Mouse (Mus musculus): ENCODE data around the gene Cilp2. TPM values are rescaled to one million over a fixed set of nuclear protein-coding genes. Genes with fewer than 3 reads are reported as not detected.

Cilp2 gene
- total RNA-seq, 1 experiment from 2014 or later = not detected

- ATAC-seq (replicated peaks; ENCODE audit: insufficient number of reproducible peaks, low FRiP score, low TSS enrichment, poor library complexity, severe bottlenecking) = peak; percentile 15
Measured at GRCm38 (mm10) chr8:69902163-69903062, 14.9 kb upstream of the Cilp2 start, which contains the start of the genes Tssk6, Ndufa13 and Yjefn3. Tssk6 (plus strand) TSS chr8:69902184. Ndufa13 (minus strand) TSS chr8:69902558. Yjefn3 (minus strand) TSS chr8:69902712.

- peak; percentile 79 for ATAC-seq (replicated peaks; ENCODE audit: insufficient number of reproducible peaks, low FRiP score, low TSS enrichment, poor library complexity, severe bottlenecking)
Measured at GRCm38 (mm10) chr8:69901484-69902162, 14.1 kb upstream of the Cilp2 start.

- no peak for ATAC-seq (replicated peaks; ENCODE audit: insufficient number of reproducible peaks, low FRiP score, low TSS enrichment, poor library complexity, severe bottlenecking)
Measured at GRCm38 (mm10) chr8:69900895-69901451, 13.5 kb upstream of the Cilp2 start.

GRCm38 (mm10) chr8:69899876-69900275 is 12.4 kb upstream of the Cilp2 start:
- ATAC-seq (replicated peaks; ENCODE audit: insufficient number of reproducible peaks, low FRiP score, low TSS enrichment, poor library complexity, severe bottlenecking) = no peak

GRCm38 (mm10) chr8:69897857-69898256 is 10.4 kb upstream of the Cilp2 start:
- ATAC-seq (replicated peaks; ENCODE audit: insufficient number of reproducible peaks, low FRiP score, low TSS enrichment, poor library complexity, severe bottlenecking) = no peak

DNA sequence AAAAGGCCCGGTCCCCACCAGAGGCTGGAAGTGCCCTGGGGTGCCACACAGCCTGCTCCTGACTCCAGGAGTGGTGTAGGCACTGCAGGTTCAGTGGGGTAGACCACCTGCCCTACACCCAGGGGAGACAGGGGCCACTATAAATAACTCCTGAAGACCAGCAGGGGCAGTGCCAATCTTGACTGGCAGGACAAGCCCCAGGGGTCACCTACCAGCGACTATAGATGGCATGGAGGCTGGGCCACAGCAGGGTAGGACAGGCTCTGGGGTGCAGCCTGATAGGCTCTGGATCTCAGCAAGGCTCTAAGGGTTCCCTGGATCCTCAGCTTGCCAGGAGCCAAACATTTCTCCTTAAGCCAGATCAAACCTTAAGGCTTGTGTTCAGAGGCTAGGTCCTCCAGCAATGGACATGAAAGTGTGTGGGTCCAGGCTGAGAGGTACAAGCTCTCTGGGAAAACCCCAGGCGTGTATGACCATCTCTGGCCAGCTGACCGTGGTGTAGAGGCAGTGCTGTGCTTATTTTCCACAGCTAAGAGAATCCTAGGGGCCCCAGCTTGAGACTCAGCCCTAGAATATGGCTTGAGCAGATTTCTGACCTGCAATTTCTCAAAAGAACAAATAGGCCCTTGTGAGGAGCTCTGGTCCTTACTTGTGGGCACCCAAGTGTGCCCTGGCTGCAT is 8.4 kb upstream of the Cilp2 start:
- ATAC-seq (replicated peaks; ENCODE audit: insufficient number of reproducible peaks, low FRiP score, low TSS enrichment, poor library complexity, severe bottlenecking) = no peak

- no peak for ATAC-seq (replicated peaks; ENCODE audit: insufficient number of reproducible peaks, low FRiP score, low TSS enrichment, poor library complexity, severe bottlenecking)
Measured at GRCm38 (mm10) chr8:69894836-69895332, 7.4 kb upstream of the Cilp2 start.

DNA sequence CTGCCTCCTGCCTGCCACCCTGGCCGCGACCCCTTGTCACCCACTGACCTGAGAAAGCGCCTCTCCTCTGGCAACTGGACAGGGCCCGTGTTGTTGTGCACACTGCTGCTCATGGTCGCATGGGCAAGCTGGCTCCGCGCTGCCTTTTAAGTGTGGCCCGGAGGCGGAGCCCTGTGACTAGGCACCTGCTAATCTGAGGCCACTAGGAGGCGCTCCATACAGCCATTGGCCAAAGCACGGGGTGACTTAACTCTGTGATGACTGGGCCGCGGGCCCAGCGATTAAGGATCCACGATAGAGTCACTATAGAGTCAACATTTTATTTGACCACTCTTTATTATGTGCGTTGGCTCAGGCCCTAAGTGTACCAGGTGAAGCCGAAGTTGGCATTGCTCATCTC is 6.4 kb upstream of the Cilp2 start:
- ATAC-seq (replicated peaks; ENCODE audit: insufficient number of reproducible peaks, low FRiP score, low TSS enrichment, poor library complexity, severe bottlenecking) = no peak

GRCm38 (mm10) chr8:69890813-69891241 is 3.3 kb upstream of the Cilp2 start:
- no peak for ATAC-seq (replicated peaks; ENCODE audit: insufficient number of reproducible peaks, low FRiP score, low TSS enrichment, poor library complexity, severe bottlenecking)

- ATAC-seq (replicated peaks; ENCODE audit: insufficient number of reproducible peaks, low FRiP score, low TSS enrichment, poor library complexity, severe bottlenecking) = no peak
Measured at GRCm38 (mm10) chr8:69888902-69889301, 1.4 kb upstream of the Cilp2 start.

DNA sequence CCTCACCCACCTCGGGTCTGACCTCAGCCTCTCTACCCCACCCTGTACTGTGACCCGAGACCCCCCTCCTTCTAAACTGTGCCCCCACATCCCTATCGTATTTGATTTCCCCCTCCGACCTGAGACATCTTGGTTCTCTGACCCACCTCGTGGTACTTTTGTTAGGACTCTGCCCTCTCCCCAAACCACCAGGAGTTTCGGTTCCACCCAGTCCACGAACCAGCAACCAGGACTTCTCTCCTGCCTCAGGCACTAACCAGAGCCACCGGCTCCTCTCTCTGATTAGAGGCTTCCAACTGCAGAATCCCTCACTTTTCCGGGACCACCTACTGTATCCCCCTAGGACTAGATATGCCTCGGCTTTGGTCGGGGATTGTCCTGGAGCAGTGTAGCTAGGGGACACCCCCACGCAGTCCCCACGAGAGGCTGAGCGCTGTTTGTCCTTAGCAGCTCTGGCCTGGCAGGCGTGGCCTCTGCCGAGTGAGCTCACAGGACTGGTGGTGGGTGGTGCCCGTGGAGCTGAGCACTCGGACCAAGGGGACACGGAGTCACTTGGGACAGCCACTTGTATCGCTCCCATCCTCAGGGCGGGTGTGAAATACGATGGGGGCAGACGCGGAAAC is 868 bp upstream of the Cilp2 start:
- ATAC-seq (replicated peaks; ENCODE audit: insufficient number of reproducible peaks, low FRiP score, low TSS enrichment, poor library complexity, severe bottlenecking) = no peak

DNA sequence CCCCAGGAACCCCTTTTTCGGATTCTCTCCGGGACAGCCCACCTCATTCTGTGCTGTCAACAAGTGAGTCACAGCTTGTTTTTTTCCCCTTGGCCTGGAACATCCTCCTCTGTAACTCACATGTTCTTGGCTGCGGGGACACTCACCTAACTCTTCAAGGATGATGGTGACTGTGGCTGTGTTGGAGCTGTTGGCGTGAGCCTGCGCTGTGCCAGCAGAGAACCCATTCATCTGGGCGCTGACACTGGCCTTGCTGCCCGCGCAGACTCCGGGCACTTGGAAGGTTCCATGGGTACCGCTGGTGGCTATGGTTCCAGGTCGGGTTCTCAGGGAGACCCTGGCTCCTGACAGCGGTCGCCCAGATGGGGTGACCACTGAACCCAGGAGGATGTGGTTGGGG is 3.3 kb downstream of the Cilp2 start:
- no peak for ATAC-seq (replicated peaks; ENCODE audit: insufficient number of reproducible peaks, low FRiP score, low TSS enrichment, poor library complexity, severe bottlenecking)

- no peak for ATAC-seq (replicated peaks; ENCODE audit: insufficient number of reproducible peaks, low FRiP score, low TSS enrichment, poor library complexity, severe bottlenecking)
Measured at GRCm38 (mm10) chr8:69882833-69883600, 4.5 kb downstream of the Cilp2 start.

DNA sequence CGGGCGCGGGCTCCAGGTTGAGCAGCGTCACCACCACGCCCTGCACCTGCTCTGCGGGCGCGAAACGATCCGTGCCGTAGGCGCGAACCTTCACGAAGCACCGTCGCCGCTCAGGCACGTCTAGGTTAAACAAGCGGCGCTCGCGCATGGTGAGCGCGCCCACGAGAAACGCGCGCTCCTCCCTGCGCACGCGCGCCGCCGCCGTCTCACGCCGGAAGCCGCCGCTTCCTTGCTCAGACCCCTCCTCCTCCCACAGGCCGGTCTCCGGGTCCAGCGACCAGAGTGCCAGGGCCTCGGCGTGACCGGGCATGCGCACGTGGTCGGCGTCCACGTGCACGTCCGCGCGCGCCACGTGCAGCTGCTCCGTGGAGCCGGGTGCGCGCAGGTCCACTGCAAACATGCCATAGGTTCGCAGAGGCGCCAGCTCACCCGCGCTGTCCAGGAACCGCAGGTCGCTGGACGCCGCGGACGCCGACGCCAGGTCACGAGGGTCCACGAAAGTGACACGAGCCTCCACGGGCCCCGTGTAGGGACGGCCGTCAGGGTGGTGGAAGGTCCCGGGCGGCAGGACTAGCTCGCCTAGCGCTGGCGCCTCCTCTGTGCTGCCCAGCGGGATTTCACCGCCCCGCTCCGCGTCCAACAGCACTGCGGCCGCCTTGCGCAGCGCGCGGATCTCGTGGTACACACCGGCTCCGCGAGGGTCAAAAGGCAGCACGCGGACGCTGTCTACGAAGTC is 5.3 kb downstream of the Cilp2 start:
- no peak for ATAC-seq (replicated peaks; ENCODE audit: insufficient number of reproducible peaks, low FRiP score, low TSS enrichment, poor library complexity, severe bottlenecking)

- ATAC-seq (replicated peaks; ENCODE audit: insufficient number of reproducible peaks, low FRiP score, low TSS enrichment, poor library complexity, severe bottlenecking) = no peak
Measured at GRCm38 (mm10) chr8:69881261-69881865, 6.1 kb downstream of the Cilp2 start.

DNA sequence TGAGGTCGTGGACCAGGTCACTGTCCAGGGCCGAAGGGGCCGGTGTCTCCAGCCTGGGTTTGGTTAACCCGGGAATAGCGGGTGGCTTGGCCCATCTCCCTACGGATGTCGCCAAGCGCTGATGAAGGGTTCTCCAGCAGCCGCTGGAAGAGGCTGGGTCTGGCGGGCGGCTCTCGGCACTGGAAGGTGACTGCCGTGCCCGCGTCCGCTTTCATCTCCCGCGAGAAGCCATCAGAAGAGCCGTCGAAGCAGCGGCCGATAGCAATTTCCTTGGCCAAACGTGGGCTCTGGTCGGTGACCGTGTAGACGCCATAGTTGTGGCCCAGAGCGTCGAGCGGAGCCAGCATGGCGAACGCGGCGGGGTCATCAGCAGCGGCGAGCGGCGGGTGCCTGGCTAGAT is 6.6 kb downstream of the Cilp2 start:
- no peak for ATAC-seq (replicated peaks; ENCODE audit: insufficient number of reproducible peaks, low FRiP score, low TSS enrichment, poor library complexity, severe bottlenecking)

DNA sequence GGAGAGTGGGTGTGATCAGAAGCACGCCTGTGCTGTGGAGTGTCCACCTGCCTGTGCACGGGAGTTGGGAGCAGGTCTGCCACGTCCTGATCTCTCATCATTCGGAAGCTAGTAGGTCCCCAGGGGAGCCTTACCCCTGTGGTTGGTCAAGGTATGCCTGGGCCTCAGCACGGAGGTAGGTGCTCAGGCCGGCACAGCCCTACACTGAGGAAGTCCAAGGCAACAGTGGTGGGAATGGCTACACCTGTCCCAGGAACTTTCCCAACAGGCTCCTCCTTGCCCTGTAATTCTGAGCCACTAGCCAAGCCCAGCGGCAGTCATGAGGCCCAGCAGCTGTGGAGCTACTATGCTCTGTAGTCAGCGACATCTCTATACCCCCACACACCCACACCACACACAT is 7.8 kb downstream of the Cilp2 start:
- ATAC-seq (replicated peaks; ENCODE audit: insufficient number of reproducible peaks, low FRiP score, low TSS enrichment, poor library complexity, severe bottlenecking) = no peak

Measured in monocyte, adult 5-6 weeks (primary cell).